In the genomic region with DNA sequence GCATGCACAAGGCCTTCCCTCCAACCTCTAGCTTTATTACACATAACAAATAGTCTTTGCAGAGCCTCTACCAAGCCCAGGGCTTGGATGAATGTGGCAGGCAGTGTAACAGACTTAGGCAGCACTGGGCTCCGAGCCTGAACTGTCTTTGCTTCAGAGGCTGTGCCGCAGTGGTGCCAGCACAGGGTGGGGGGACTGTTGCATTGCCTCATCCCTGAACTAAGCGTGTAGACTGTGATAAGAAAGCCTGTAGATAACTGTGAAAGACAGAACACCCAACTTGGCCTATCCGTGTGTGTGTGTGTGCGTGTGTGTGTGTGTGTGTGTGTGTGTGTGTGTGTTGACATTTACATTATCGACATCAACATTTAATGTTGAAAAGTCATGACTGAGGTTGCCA, we compare ENCODE assay signal across 32 mouse cellular contexts.
DNase-seq lines count a peak whose midpoint lies in the region; ATAC-seq and TF ChIP-seq lines count a peak whose summit lies in the region.
"Had no signal": no experiment of that assay in that cellular context is flagged by ENCODE, and none has a peak within 500 bp of the region (broad histone marks: within the 10 kb centered on the region; RNA-seq: fewer than 3 reads in every experiment).

No protein-coding gene starts in this region.

- H3K27me3 ChIP-seq in forebrain, embryonic 15.5 days: no peaks in the 10 kb centered on the region
- H3K27me3 ChIP-seq in forebrain, embryonic 13.5 days: peaks cover 38% of the 10 kb centered on the region
- no peaks in the 10 kb centered on the region for H3K27me3 ChIP-seq in liver, embryonic 14.5 days (ENCODE audit: control insufficient read depth, insufficient read depth, low read length)
- H3K27me3 ChIP-seq: hindbrain, embryonic 15.5 days; kidney, embryonic 15.5 days; limb, embryonic 15.5 days; lung, embryonic 15.5 days; Patski had no signal

- H3K4me1 ChIP-seq in forebrain, embryonic 15.5 days: peaks cover 47% of the 10 kb centered on the region
- H3K4me1 ChIP-seq in forebrain, embryonic 13.5 days: peaks cover 46% of the 10 kb centered on the region
- H3K4me1 ChIP-seq in liver, embryonic 14.5 days (replicated peaks; ENCODE audit: control insufficient read depth in 2 of 2, insufficient read depth in 2 of 2, low read length in 1 of 2): peaks cover 5 to 23% of the 10 kb centered on the region in 2 experiments

- intact Hi-C loops in left cerebral cortex, postnatal 4 days (cut with DNase I): no loop called here

- peak; percentile 47 for TF ChIP-seq EP300 in liver, embryonic 14.5 days (IDR thresholded peaks at IDR 0.05; ENCODE audit: low read depth)

- H3K9me3 ChIP-seq in forebrain, embryonic 15.5 days: no peaks in the 10 kb centered on the region
- no peaks in the 10 kb centered on the region for H3K9me3 ChIP-seq in forebrain, embryonic 13.5 days (replicated peaks)
- H3K9me3 ChIP-seq in liver, embryonic 14.5 days (ENCODE audit: control insufficient read depth, low read length): no peaks in the 10 kb centered on the region
- H3K9me3 ChIP-seq: embryonic facial prominence, embryonic 13.5 days; forebrain, embryonic 12.5 days; hindbrain, embryonic 15.5 days; kidney, embryonic 15.5 days; limb, embryonic 10.5 days; limb, embryonic 15.5 days; lung, embryonic 15.5 days had no signal

- no peaks in the 10 kb centered on the region for H3K36me3 ChIP-seq in forebrain, embryonic 15.5 days
- H3K36me3 ChIP-seq in forebrain, embryonic 13.5 days (ENCODE audit: poor library complexity, severe bottlenecking): no peaks in the 10 kb centered on the region
- H3K36me3 ChIP-seq in liver, embryonic 14.5 days (replicated peaks; ENCODE audit: control insufficient read depth, insufficient read depth, low read depth): no peaks in the 10 kb centered on the region
- H3K36me3 ChIP-seq: embryonic facial prominence, embryonic 13.5 days; forebrain, embryonic 12.5 days; G1E; hindbrain, embryonic 15.5 days; kidney, embryonic 15.5 days; limb, embryonic 10.5 days; limb, embryonic 15.5 days; lung, embryonic 15.5 days had no signal

- ATAC-seq in forebrain, embryonic 15.5 days (replicated peaks): no peak
- no peak for ATAC-seq in forebrain, embryonic 13.5 days
- ATAC-seq in liver, embryonic 14.5 days (ENCODE audit: insufficient read depth): peak; percentile 69
- ATAC-seq in megakaryocyte-erythroid progenitor cell, adult 5-6 weeks (replicated peaks; ENCODE audit: low FRiP score, low TSS enrichment, poor library complexity, severe bottlenecking): peak; percentile 61
- ATAC-seq: inflammation-experienced regulatory T-cells, adult 6 months; Patski had no signal

- peak; percentile 30 for DNase-seq in left cerebral cortex, postnatal 4 days
- no peak for DNase-seq in left cerebral cortex, adult 18-20 months (ENCODE audit: low spot score in 2 of 2)
- no peak for DNase-seq in liver, embryonic 14.5 days (ENCODE audit: low read depth in 3 of 3, low spot score in 3 of 3)
- no peak for DNase-seq in kidney, adult 9 months
- DNase-seq in frontal cortex, postnatal 25 days (ENCODE audit: low spot score in 2 of 2): no peak
- DNase-seq: adrenal gland, postnatal 14 days; cerebellum, adult 18-20 months; gastrocnemius, postnatal 25 days; heart, adult 18-20 months; heart, postnatal 4 days; kidney, adult 11 months; kidney, postnatal 25 days; lung, postnatal 4 days; midbrain, embryonic 14.5 days; right cerebral cortex, postnatal 14 days; thymus, postnatal 14 days had no signal

- H3K4me2 ChIP-seq in forebrain, embryonic 15.5 days (replicated peaks): no peak overlapping the region
- no peak overlapping the region for H3K4me2 ChIP-seq in forebrain, embryonic 13.5 days
- no peak overlapping the region for H3K4me2 ChIP-seq in liver, embryonic 14.5 days (ENCODE audit: low read depth)
- H3K4me2 ChIP-seq: embryonic facial prominence, embryonic 13.5 days; forebrain, embryonic 12.5 days; heart, embryonic 11.5 days; hindbrain, embryonic 15.5 days; kidney, embryonic 15.5 days; limb, embryonic 15.5 days; lung, embryonic 15.5 days had no signal

- no peak overlapping the region for H3K9ac ChIP-seq in forebrain, embryonic 15.5 days (replicated peaks)
- H3K9ac ChIP-seq in forebrain, embryonic 13.5 days: no peak overlapping the region
- no peak overlapping the region for H3K9ac ChIP-seq in liver, embryonic 14.5 days (replicated peaks)
- H3K9ac ChIP-seq: embryonic facial prominence, embryonic 13.5 days; forebrain, embryonic 12.5 days; hindbrain, embryonic 15.5 days; kidney, embryonic 15.5 days; limb, embryonic 15.5 days; lung, embryonic 15.5 days had no signal

- H3K4me3 ChIP-seq in forebrain, embryonic 15.5 days: no peak overlapping the region
- H3K4me3 ChIP-seq in forebrain, embryonic 13.5 days: no peak overlapping the region
- no peak overlapping the region for H3K4me3 ChIP-seq in liver, embryonic 14.5 days (ENCODE audit: insufficient read depth in 1 of 2, low read depth in 2 of 2, low read length in 2 of 2)
- H3K4me3 ChIP-seq: embryonic facial prominence, embryonic 13.5 days; erythroblast, embryonic 14.5 days; forebrain, embryonic 12.5 days; hindbrain, embryonic 15.5 days; kidney, embryonic 15.5 days; layer of hippocampus, adult 2 months; limb, embryonic 10.5 days; limb, embryonic 15.5 days; lung, embryonic 15.5 days had no signal

- 67% methylated on average over 6 of the region's 6 CpGs for WGBS in forebrain, embryonic 15.5 days
- WGBS in forebrain, embryonic 13.5 days: 89% methylated on average over 6 of the region's 6 CpGs
- 40% methylated on average over 6 of the region's 6 CpGs for WGBS in liver, embryonic 14.5 days (ENCODE audit: insufficient replicate concordance)

- no peak for TF ChIP-seq CTCF in liver, embryonic 14.5 days (IDR thresholded peaks at IDR 0.05; ENCODE audit: low read depth)

- peak overlapping the region; percentile 25; the same call in 1 of the 2 replicates for H3K27ac ChIP-seq in forebrain, embryonic 15.5 days (replicated peaks)
- no peak overlapping the region for H3K27ac ChIP-seq in forebrain, embryonic 13.5 days
- no peak overlapping the region for H3K27ac ChIP-seq in liver, embryonic 14.5 days
- H3K27ac ChIP-seq: embryonic facial prominence, embryonic 13.5 days; forebrain, embryonic 12.5 days; hindbrain, embryonic 15.5 days; kidney, embryonic 15.5 days; layer of hippocampus, adult 2 months; limb, embryonic 10.5 days; limb, embryonic 15.5 days; lung, embryonic 15.5 days had no signal

Comparison
In these comparisons a context has a peak if more than half of its experiments do, and no peak if none do; other contexts are left out.
1. ATAC-seq: peak in liver, embryonic 14.5 days (single experiment) and megakaryocyte-erythroid progenitor cell, adult 5-6 weeks (single experiment); none in forebrain, embryonic 15.5 days (single experiment) and forebrain, embryonic 13.5 days (single experiment).